Mouse (Mus musculus) myocyte (in vitro differentiated cells): ENCODE results near the gene Ces2f.

Source experiments
- CEBPB ChIP-seq: IDR thresholded peaks from 2 replicates; pipeline ENCODE4 v1.6.1; 2011; ENCODE audit warnings: mild to moderate bottlenecking, moderate library complexity; ENCODE audit not compliant: poor library complexity, insufficient read depth, severe bottlenecking
- E2F4 ChIP-seq: IDR thresholded peaks from one replicate; pipeline ENCODE4 v1.6.1; 2011; ENCODE audit warnings: mild to moderate bottlenecking, control low read depth, moderate library complexity; ENCODE audit not compliant: insufficient read depth
- MAX ChIP-seq: IDR thresholded peaks from one replicate; pipeline ENCODE4 v1.6.1; 2011; ENCODE audit warnings: low read depth, mild to moderate bottlenecking, control low read depth
- MYOD1 ChIP-seq, 3 experiments: IDR thresholded peaks; one replicate each; pipeline ENCODE4 v1.6.1; 2011; ENCODE audit warnings: control low read depth in 2 of 3, low read depth in 2 of 3, mild to moderate bottlenecking in 2 of 3, moderate library complexity in 1 of 3; ENCODE audit not compliant: insufficient read length in 2 of 3, control insufficient read depth in 1 of 3
- MYOG ChIP-seq, 3 experiments: IDR thresholded peaks; one replicate each; pipeline ENCODE4 v1.6.1; 2011; ENCODE audit warnings: control low read depth in 2 of 3, low read depth in 2 of 3, mild to moderate bottlenecking in 2 of 3; ENCODE audit not compliant: insufficient read length in 2 of 3, control insufficient read depth in 1 of 3, insufficient read depth in 1 of 3
- POLR2A ChIP-seq: IDR thresholded peaks from one replicate; pipeline ENCODE4 v1.6.1; 2011; ENCODE audit warnings: low read depth, mild to moderate bottlenecking, control low read depth, moderate library complexity; ENCODE audit not compliant: insufficient read length
- POLR2AphosphoS2 ChIP-seq: IDR thresholded peaks from one replicate; pipeline ENCODE4 v1.6.1; 2011; ENCODE audit warnings: low read depth, control low read depth; ENCODE audit not compliant: insufficient read length
- REST ChIP-seq: IDR thresholded peaks from one replicate; pipeline ENCODE4 v1.6.1; 2011; ENCODE audit warnings: mild to moderate bottlenecking, control low read depth, moderate library complexity; ENCODE audit not compliant: insufficient read depth, insufficient read length
- SRF ChIP-seq: IDR thresholded peaks from one replicate; pipeline ENCODE4 v1.6.1; 2011; ENCODE audit warnings: low read depth; ENCODE audit not compliant: control insufficient read depth, insufficient read length
- TCF12 ChIP-seq: IDR thresholded peaks from one replicate; pipeline ENCODE4 v1.6.1; 2011; ENCODE audit warnings: mild to moderate bottlenecking, control low read depth; ENCODE audit not compliant: poor library complexity, insufficient read depth, severe bottlenecking
- USF1 ChIP-seq: IDR thresholded peaks from one replicate; pipeline ENCODE4 v1.6.1; 2011; ENCODE audit warnings: low read depth, mild to moderate bottlenecking, control low read depth, moderate library complexity

DNA sequence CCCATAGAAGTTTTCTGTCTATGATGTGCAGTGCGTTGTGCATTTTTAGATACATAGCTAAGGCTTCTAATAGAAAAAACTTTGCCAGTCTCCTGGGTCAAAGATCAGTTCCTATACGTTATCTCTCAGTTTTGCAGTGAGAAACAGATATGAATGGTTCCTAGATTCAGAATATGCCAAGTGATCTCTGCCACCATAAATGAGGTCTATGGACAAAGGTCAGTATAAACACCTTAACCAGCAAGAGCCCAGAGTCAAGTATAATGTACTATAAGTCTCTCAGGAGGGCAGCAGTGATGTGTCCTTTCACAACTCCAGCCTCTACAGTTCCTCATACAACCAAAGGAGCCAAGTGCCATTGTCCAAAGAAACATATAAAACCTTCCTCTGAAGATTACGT is 19.9 kb upstream of the Ces2f start:
- TF ChIP-seq POLR2A (no peak), MYOD1 (IDR thresholded peaks at IDR 0.05; ENCODE audit: control insufficient read depth in 1 of 3, insufficient read length in 2 of 3, low read depth in 2 of 3) (no peak), MAX (no peak), POLR2AphosphoS2 (no peak), TCF12 (no peak), MYOG (IDR thresholded peaks at IDR 0.05; ENCODE audit: control insufficient read depth in 1 of 3, insufficient read depth in 1 of 3, insufficient read length in 2 of 3, low read depth in 2 of 3) (no peak), USF1 (no peak), E2F4 (no peak), SRF (no peak), CEBPB (no peak), REST (no peak)
